Mouse (Mus musculus) T-helper 1 cell (primary cell): ENCODE results near the gene Arhgap15.

Experiments used
- in situ Hi-C: fragments of 300-600 bp; cut with MboI, MseI; formaldehyde crosslinking; loops from one replicate; pipeline ENCODE4 v1.15.1; 2025; ENCODE audit warnings: high pct_unique_total_duplicates

Gene Arhgap15

DNA sequence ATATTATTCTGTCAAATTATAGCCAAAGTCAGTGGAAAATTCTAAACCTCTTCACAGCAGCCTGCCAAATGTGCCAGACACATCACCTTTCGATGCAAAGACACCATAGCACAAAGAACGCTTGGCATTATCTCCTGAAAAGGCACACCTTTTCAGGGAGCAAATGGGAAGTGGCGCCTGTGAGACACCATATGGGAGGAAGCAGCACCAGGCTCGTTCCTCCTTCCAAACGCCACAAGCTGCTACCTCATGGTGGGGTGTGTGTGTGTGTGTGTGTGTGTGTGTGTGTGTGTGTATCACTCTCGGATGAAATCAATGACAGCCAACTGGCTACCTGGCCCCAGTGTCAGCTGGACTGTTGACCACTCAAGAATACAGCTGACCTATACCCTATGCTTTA lies 551.8 kb downstream of the Arhgap15 start:
- in situ Hi-C loops, result no loop called here

GRCm38 (mm10) chr2:44304261-44304970 lies 555.8 kb downstream of the Arhgap15 start:
- in situ Hi-C loops, result no loop called here

GRCm38 (mm10) chr2:44304971-44305808 lies 556.6 kb downstream of the Arhgap15 start:
- in situ Hi-C loops, result no loop called here

DNA sequence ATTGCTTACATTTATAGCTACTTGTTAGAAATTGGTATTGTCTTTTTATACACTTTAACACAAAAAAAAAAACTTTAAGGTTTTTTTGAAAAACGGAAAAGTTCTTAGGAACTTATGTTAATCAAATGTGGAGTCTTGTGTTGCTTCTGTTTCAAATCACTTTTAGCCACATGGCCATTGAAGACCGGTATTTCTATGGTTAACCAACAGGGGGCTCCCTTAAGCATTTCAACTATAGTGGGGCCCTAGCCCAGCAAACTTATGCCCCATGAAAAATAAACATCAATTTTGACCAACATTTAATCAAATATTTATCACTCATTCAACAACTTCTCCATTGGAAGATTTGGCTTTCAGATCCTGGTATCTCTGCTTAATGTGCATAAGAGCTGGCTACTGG lies 557.5 kb downstream of the Arhgap15 start:
- in situ Hi-C loops, result no loop called here

- in situ Hi-C loops, result no loop called here
These were observed 560.5 kb downstream of the Arhgap15 start for GRCm38 (mm10) chr2:44309124-44309523.

GRCm38 (mm10) chr2:44309556-44309955 lies 560.9 kb downstream of the Arhgap15 start:
- in situ Hi-C loops, result no loop called here

GRCm38 (mm10) chr2:44310095-44310748 lies 561.6 kb downstream of the Arhgap15 start:
- in situ Hi-C loops, result no loop called here

DNA sequence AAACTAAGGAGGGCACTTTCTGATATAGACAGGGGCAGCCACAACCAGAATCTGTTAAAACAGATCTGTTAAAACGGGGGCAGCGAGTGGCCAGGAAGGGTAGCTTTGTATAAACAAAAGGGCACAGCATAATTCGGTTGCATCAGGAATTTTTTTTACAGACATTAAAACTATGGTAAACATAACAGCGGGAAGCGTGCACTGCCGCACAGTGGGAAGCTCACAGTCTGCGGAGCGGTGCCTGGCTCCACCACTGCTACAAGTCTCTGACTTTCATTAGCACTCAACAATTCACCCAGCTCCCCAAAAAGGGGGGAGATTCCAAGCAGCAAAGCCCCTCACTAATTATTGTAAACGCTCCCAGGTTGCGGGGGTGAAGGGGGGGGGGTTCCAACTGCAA lies 562.6 kb downstream of the Arhgap15 start:
- in situ Hi-C loops, result no loop called here

DNA sequence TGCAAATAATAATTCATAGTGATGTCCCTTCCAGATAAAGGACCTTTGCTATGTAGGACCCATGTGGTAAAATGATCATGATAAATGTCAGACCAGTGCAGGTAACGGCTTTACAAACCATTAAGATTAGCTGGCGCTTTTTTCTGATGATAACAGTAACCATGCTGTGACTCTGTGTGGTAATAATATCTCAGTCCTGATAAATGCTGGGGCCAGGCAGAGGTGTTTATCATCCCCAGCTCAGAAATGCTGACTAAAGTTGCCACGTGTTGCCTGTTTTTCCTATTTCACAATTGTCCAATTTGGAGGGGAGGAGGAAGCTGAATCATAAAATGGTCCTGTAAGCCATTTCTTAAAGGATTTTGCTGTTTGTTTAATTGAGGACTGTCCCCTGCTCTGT lies 564.9 kb downstream of the Arhgap15 start:
- in situ Hi-C loops, result no loop called here

GRCm38 (mm10) chr2:44318436-44318835 lies 569.8 kb downstream of the Arhgap15 start:
- in situ Hi-C loops, result loop anchor here (5.0 kb wide), 1 partner anchor 89 kb away; no protein-coding TSS in a partner anchor

DNA sequence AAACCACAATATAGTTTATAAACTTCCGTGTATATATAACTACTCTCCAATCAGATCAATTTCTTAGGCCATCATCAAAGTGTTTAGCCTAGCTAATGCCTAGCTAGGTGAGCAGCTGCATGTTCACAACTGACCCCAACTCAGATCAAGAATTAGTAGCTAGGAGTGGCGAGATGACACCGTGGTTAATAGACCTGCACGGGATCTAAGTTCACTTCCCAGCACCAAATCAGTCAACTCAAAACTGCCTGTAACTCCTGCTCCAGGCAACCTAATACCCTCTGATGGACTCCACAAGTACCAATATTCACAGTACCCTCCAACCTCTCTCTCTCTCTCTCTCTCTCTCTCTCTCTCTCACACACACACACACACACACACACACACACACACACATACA lies 570.9 kb downstream of the Arhgap15 start:
- in situ Hi-C loops, result loop anchor here (5.0 kb wide), 1 partner anchor 88 kb away; no protein-coding TSS in a partner anchor

- in situ Hi-C loops, result no loop called here
These were observed 575.2 kb downstream of the Arhgap15 start for GRCm38 (mm10) chr2:44323813-44324212.

DNA sequence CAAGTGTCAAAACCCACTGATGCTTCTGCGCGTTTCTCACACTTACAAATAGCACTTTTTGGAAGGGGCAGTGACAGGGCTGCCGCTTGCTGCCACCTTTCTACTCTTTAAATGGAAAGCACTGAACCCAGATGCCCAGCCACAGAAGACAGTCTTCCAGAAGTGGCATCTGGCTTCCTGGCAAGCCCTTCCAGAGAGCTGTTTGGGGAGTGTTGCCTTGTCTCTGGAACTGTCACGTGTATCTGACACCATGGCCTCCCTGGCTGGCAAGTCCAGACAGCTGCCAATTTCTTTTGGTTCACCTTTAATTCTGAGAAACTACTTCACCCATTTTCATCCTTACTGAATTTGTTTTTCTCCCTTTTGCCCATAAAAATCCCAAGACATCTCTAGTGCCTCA lies 584.7 kb downstream of the Arhgap15 start:
- in situ Hi-C loops, result loop anchor here (5.0 kb wide), 1 partner anchor 779 kb away; no protein-coding TSS in a partner anchor

DNA sequence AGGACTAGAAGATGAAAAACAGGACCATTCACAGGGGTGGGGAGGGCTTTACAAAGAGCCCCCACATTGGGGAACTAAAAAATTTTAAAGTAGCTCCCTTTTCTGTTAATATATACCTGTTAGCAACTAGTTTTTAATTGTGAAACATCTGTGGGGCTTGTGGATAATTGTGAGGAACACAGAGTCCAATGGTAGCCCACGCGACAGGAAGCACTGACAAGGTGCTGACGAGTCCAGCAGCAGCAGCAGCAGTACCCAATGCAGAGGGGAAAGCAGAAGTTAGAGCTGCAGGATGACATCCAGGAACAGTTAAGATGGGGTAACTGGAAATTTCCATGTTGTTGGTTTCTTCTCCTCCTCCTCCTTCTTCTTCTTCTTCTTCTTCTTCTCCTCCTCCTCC lies 585.4 kb downstream of the Arhgap15 start:
- in situ Hi-C loops, result loop anchor here (5.0 kb wide), 1 partner anchor 778 kb away; no protein-coding TSS in a partner anchor

DNA sequence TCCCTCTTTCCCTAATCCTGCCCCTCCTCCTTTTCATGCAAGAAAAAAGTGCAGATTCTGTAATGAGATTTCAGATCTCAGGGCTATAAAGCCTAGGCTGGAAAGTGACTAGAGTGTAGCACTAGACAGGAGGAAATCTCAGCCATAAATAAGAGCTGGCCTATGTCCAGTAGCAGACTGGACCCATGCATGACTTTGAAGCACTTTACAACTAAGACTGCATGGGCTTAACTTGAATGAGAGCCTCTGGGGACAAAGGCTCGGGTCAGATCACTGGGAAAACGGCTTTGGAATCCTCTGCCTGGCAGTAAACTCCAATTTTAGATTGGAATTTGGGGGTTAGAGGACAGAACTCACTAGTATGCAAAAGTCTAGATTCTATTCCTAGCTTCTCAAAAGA lies 585.9 kb downstream of the Arhgap15 start:
- in situ Hi-C loops, result loop anchor here (5.0 kb wide), 1 partner anchor 778 kb away; no protein-coding TSS in a partner anchor

GRCm38 (mm10) chr2:44336720-44337354 lies 588.2 kb downstream of the Arhgap15 start:
- in situ Hi-C loops, result loop anchor here (5.0 kb wide), 1 partner anchor 50 kb away; no protein-coding TSS in a partner anchor

DNA sequence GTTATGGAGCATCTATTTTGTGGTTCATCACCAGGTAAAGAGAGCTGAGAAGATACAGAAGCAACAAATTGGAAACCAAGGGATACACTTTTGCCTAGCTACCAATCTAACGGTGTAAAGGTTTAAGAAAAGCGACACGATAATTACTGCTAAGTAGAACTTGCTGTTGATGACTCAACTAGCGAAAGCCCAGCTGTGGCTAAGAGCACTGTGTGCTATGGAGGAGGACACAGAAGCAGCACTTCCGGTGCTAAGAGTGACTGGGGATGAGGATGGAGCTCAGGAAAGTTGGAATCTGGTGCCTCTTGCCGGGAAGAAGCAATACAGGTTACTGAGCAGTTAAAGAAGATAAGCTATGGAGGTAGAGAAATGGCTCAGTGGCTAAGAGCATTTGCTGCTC lies 589.8 kb downstream of the Arhgap15 start:
- in situ Hi-C loops, result loop anchor here (5.0 kb wide), 1 partner anchor 49 kb away; no protein-coding TSS in a partner anchor

- in situ Hi-C loops, result no loop called here
These were observed 592.5 kb downstream of the Arhgap15 start for GRCm38 (mm10) chr2:44341091-44341571.

DNA sequence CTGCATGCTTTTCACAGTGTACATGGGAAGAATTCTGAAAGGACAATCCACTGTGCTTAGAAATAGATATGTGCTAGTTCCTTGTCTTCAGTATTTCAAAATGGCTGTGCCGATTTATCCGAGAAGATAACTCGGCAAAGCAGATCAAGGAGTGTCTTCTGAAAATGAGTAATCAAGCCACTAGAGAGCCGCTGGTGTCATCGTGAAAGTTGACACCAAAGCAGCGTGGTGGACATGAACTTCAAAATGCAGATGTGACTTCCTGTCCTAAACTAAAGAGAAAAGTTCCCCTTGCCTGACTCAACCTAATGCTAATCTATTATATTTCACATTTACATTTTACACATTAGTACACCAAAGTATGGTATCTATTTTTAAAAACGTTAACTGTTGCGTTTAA lies 596.2 kb downstream of the Arhgap15 start:
- in situ Hi-C loops, result no loop called here

DNA sequence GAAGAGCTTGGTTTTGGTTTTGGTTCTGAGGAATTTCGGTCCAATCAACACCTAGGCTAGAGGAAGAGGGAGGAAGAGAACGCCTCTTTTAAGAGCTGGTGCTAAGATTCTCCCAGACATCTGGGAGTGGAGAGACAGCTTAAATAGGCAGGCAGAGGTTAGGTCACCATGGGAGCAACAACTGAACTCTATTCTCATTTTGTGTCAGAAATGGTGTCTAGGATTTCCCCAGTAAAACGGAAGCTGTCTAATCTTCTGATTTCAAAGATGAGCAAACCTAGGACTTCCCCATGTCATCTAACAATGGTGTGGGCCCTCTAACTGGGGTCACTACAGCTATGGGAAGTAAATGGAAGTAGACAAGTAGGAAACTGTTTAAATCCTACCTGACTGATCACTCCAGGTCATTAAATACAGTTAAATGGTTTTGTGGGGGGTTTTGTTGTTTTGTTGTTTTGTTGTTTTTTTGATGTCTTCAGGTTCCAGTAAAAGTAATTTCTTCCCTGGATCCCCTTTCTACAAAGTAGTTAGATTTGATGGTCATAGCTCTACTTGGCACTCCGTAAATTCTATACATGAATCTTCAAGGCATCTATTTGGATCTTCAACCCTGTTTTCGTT lies 596.8 kb downstream of the Arhgap15 start:
- in situ Hi-C loops, result no loop called here

DNA sequence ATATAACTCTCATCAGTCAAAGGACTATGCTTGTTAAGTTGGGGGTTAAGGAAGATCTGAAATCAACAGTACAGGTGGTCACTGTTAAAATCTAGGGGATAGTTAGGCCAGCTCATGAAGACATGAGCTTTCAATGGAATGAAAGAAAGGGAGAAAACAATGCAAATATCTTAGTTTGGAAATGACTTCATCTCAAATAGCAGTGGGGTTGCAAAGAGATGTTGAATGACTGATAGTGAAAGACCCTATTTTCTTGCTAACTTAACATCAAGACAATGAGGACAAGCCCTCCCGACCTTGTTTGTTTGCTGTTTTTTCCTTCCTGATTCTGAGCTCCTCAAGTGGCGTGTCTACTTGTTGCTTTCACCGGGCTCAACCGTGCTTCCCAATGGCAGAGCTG lies 597.6 kb downstream of the Arhgap15 start:
- in situ Hi-C loops, result no loop called here
